Mouse (Mus musculus) left cerebral cortex, adult 2 months (tissue): ENCODE measurements at regions not wholly inside any gene's neighbourhood (a gene's known extent, or its start where the extent isn't known, plus 50 kb on each side); places are given as distances from the start of the nearest gene placed in this dataset.
A peak's percentile ranks its signal among the peaks of the same experiment; 100 is the strongest.

Source experiments
- DNase-seq, 2 experiments: peaks; one replicate each; pipeline ENCODE4 v3.0.0; 2021 to 2022; ENCODE audit warnings: low spot score in 2 of 2, mixed read lengths in 1 of 2; ENCODE audit errors: extremely low spot score in 1 of 2
- H3K27ac ChIP-seq: fragments of 200-600 bp; 2 replicates; pipeline ENCODE4 v1.8.1; 2022
- H3K4me3 ChIP-seq: fragments of 200-600 bp; 2 replicates; pipeline ENCODE4 v1.8.1; 2022
- CTCF ChIP-seq: fragments of 200-600 bp; IDR thresholded peaks from 2 replicates; pipeline ENCODE4 v1.8.1; 2022; ENCODE audit warnings: antibody characterized with exemption, mild to moderate bottlenecking, moderate library complexity
- intact Hi-C: fragments of 180-260 bp; cut with DNase I; formaldehyde crosslinking; loops from one replicate; pipeline ENCODE4 v1.15.1; 2025

DNA sequence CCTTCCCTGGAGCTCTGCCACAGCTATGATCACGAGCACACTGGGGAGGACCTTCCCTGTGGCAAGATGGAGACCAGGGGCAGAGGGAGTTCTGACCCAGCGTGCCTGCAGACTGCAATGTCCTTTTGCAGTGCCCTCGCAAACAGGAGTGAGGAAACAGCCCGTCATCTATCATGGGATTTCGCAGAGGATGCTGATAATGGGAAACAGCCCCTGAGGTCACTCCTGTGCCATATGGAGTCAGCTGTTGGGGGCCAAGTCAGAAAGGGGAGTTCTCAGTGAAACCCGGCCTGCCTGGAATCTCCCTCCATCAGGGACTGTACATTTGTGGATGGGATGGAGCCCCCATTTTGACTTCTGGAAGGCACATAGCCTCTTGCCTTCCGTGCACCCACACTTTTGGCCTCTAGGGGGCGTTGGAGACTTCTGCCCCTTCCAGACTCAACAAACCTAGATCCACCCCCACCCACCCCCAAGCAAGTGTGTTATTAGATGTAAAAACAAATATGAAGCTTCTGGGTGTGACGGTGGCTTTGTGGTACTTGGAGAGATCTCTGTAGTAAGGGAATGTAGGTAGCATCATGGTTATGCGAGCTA lies 98.1 kb downstream of the Kdr start:
- TF ChIP-seq CTCF, result peak; percentile 7; the same call in 1 of the 2 replicates
- no peak for DNase-seq
- Histone ChIP-seq H3K27ac (no peak overlapping the region), H3K4me3 (no peak overlapping the region)
- intact Hi-C loops, result no loop called here

DNA sequence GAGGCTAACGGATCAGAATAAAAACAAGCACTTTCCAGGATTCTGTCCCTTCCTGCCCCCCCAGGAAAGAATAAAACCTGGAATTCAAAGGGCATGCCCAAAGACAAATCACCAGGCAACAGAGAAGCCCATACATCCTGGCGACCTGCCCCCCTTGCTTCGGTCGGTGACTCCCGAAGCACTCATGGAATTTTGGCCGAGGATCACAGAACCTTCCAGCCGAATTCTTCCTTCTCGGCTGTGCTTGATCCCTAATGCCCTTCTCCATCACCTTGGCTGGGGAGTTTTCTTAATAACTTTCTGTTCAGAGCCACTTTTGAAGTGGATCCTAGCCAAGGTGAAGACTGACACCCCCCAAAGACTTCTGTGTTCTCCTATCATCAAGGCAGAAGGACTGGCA lies 99.9 kb downstream of the Kdr start:
- TF ChIP-seq CTCF, result no peak
- Histone ChIP-seq H3K4me3 (no peak overlapping the region), H3K27ac (no peak overlapping the region)
- intact Hi-C loops, result no loop called here
- DNase-seq, result no peak

GRCm38 (mm10) chr5:75877609-75877971 lies 100.7 kb downstream of the Kdr start:
- TF ChIP-seq CTCF, result no peak
- intact Hi-C loops, result no loop called here
- Histone ChIP-seq H3K4me3 (no peak overlapping the region), H3K27ac (no peak overlapping the region)
- DNase-seq, result no peak

DNA sequence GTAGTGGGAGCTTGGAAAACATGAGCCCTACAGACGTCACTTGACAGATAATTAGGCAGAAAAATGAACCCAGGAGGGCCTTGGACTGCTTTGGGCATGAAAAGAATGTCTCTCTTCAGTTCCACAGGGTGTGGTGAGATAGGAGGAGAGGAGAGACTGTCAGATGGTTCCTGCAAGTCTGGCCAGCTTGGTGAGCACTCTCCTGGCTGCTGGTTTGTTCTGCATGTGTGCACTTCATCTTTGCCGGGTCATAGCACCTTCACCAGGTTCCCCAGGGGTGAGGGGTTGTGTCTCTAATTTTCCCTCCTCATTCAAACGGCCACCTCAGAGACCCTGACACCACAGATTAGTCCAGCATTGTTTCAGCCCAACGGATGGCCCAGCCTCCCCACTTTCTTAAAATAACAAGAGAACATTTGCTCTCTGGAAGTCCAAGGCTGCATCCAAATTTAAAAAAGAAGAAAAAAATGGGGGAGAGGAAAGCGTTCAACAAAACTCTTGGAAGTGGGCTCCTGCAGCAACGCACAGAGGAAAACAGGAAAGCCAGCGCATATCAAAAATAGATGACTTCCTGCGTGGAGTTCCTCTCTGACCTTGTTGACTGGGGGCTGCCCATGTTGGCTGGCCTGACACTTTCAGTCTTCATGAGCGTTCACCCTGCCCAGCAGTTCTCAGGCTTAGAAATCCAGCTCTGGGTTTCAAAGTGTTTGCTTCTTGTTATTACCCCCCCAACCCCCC lies 101.2 kb downstream of the Kdr start:
- TF ChIP-seq CTCF, result no peak
- intact Hi-C loops, result no loop called here
- no peak overlapping the region for H3K27ac ChIP-seq
- H3K4me3 ChIP-seq, result no peak overlapping the region
- no peak for DNase-seq

DNA sequence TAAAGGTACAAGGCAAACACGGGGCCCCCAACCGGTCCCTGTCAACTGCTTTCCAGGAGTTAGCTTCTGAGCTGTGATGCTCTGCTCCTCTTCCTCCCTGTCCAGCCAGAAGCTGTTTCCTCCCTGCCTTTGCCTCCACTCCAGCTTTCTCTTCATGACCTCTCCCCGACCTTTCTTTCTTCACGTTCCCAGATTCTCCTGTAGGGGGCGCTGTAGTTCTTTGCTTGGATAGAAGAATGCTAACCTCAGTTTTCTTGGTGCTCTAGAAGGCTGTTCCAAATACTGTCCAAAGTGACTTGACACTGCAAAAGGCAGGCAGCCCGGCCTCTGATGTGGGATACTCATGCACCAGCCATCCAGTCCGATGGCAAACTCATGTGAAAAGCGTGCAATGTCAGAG lies 107.1 kb downstream of the Kdr start:
- TF ChIP-seq CTCF, result peak; percentile 91
- Histone ChIP-seq H3K27ac (no peak overlapping the region), H3K4me3 (no peak overlapping the region)
- intact Hi-C loops, result loop anchor here (1.0 to 5.0 kb wide), 3 partner anchors 106 to 247 kb away; partner anchors contain the start of gene Kdr
- peak; percentile 58 to 63 for DNase-seq

DNA sequence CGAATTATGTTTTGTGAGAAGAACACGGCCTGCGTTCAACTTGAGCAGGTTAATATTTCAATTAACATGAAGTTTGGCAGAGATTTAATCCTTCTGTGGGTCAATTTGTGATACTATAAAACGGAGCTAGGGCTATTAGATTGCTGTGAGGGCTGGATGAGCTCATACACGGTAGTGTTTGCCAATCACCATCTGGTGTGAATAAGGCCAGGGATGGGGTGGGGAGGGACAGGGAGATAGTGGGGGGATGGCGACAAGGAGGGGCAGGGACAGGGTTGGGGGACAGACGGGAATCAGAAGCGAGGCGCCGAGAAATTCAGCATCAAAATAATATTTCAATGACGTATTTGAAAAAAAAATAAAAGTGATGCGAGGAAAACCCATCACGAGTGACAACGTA lies 107.6 kb downstream of the Kdr start:
- intact Hi-C loops, result loop anchor here (1.0 to 5.0 kb wide), 3 partner anchors 107 to 248 kb away; partner anchors contain the start of gene Kdr
- no peak for TF ChIP-seq CTCF
- no peak overlapping the region for H3K27ac ChIP-seq
- no peak for DNase-seq
- no peak overlapping the region for H3K4me3 ChIP-seq

GRCm38 (mm10) chr5:75869535-75869934 lies 108.7 kb downstream of the Kdr start:
- DNase-seq, result no peak
- intact Hi-C loops, result no loop called here
- no peak for TF ChIP-seq CTCF
- no peak overlapping the region for H3K27ac ChIP-seq
- no peak overlapping the region for H3K4me3 ChIP-seq

- intact Hi-C loops, result no loop called here
- TF ChIP-seq CTCF, result no peak
- Histone ChIP-seq H3K4me3 (no peak overlapping the region), H3K27ac (no peak overlapping the region)
- DNase-seq, result no peak
Measured at GRCm38 (mm10) chr5:75865096-75865495, 113.2 kb downstream of the Kdr start.

GRCm38 (mm10) chr5:75863358-75863757 lies 114.9 kb downstream of the Kdr start:
- H3K4me3 ChIP-seq, result no peak overlapping the region
- no peak for DNase-seq
- TF ChIP-seq CTCF, result no peak
- H3K27ac ChIP-seq, result no peak overlapping the region
- intact Hi-C loops, result loop anchor here (5.0 kb wide), 2 partner anchors 549 to 679 kb away; no protein-coding TSS in a partner anchor

GRCm38 (mm10) chr5:75862630-75862991 lies 115.6 kb downstream of the Kdr start:
- peak; percentile 94 for TF ChIP-seq CTCF
- no peak overlapping the region for H3K4me3 ChIP-seq
- no peak overlapping the region for H3K27ac ChIP-seq
- peak; percentile 56 to 65 for DNase-seq
- intact Hi-C loops, result loop anchor here (1.0 to 5.0 kb wide), 3 partner anchors 256 to 680 kb away; no protein-coding TSS in a partner anchor

GRCm38 (mm10) chr5:75861916-75862629 lies 116.2 kb downstream of the Kdr start:
- intact Hi-C loops, result loop anchor here (1.0 to 5.0 kb wide), 3 partner anchors 256 to 680 kb away; no protein-coding TSS in a partner anchor
- Histone ChIP-seq H3K4me3 (no peak overlapping the region), H3K27ac (no peak overlapping the region)
- no peak for TF ChIP-seq CTCF
- DNase-seq, result no peak

DNA sequence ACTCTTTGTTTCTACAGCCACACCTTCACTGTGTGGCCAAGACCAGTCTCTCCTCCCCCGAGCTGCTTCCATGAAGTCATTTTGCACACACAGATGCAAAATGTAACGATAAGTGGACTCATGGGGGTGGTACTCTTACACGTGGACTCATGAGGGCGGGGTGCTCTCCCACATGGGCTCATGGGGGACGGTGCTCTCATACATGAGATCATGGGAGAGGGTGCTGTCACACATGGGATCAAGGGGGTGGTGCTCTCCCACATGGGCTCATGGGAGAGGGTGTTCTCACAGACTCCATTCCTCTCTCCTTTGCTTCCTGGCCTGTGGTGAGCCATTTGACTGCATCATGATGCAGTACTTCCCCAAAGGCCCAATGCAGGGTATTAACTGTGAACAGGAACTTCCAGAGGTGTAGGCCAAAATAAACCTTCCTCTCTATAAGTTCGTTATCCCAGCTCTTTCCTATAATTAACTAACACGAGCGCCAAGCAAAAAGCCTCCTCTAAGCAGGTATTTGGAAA lies 118.9 kb downstream of the Kdr start:
- no peak overlapping the region for H3K27ac ChIP-seq
- intact Hi-C loops, result no loop called here
- no peak overlapping the region for H3K4me3 ChIP-seq
- DNase-seq, result no peak
- no peak for TF ChIP-seq CTCF
